Mouse (Mus musculus) urinary bladder, postnatal 14 days (tissue): ENCODE results near the gene Gnai2.

Source experiments
- DNase-seq: peaks from one replicate; pipeline ENCODE4 v3.0.0; 2021; ENCODE audit warnings: low spot score

Gnai2 gene

DNA sequence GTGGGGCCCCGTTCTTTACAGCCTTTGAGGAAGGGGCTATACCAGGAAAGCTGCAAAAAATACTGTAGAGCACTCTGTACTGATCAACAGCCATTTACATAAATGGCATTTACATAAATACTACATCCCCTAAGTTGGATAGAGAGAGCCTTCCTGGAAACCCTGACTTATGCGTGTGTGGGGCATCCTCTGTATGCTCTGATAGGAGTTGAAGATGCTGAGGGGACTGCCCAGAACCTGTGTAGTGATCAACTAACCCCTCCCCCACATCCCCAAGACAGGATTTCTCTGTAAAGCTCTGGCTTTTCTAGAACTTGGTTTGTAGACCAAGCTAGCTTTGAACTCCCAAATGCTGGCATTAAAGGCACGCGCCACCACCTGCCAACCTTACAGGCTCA is 25.7 kb downstream of the Gnai2 start:
- no peak for DNase-seq

DNA sequence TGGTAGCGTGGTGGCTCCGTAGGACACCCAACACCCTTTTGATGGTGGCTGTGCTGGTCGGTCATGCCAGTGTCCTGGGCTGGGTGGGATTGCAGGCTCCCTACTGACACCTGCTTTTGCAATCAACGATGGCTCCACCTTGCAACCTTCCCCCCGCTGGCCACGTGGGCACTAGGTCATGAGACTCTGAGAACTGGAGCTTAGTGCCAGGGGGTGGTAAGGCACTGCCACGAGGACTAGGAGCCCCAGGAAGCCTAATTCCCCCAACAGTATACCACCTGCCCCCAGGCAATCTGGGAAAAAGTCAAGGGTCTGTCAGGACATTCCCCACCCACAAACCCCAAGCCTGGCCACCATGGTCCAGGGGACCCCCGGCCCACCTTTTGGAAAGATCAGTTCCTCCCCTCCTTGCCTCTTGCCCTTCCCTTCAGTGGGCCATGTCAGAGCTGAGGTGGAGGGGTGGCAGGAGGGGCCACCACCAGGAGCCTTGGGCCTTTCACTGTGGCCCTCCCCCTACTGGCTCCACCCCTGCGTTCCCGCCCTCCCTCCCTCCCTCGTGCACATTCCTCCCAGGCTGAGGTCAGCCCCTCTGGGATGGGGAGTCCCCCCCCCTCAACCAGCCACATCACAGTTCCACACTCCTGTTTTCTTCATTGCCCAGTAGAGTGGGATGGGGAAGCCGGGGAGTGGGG is 26.3 kb downstream of the Gnai2 start, which contains the start of gene Sema3b:
Sema3b (minus strand) TSS at position 489 of the 692 bp plus-strand sequence.
- DNase-seq: peak; percentile 39

DNA sequence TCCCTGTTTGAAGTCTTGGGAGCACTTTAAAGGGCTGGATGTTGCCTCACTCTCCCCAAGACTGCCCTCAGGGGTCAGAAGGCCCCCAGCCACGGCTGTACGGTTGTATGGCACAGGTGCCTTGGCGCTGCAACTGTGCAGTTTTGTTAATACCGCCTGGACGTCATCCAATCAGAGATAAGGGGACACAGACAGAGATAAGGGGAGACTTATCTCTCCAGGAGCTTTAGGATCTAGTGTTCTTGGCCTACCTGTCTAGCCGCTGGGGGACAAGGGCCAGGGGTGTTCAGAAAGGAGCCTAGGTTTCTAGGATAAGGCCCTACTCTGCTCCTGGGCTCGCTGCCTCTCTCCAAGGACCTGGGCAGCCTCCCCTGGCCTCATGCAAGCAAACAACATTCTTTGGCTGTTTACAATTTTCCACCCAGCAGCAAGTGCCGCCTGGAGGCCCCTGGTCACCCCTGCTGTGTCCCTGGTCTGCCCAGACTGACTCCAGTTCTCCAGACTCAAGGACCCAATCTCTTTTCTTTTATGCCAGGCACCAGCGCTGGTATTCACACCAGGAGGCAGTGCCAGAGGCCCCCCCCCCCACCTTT is 27.4 kb downstream of the Gnai2 start:
- DNase-seq: no peak

DNA sequence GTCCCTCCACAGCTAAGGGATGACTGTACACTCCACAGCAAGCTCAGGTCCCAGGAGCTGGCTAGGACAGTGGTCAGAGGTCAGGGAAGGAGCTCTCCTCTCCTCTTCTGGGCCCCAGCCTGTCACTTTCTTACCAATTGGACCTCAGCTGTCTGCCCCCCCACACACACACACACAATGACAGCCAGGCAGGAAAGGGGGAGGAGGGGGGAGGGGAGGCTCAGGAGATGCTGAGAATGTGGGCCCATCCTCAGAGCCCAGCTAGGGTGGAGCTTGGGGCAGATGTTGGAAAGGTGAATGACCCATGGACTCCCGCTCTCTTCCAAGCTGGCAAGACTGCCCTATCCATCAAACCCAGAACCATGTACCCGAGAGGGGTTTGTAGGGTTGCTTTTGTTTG is 28.1 kb downstream of the Gnai2 start:
- DNase-seq: no peak

DNA sequence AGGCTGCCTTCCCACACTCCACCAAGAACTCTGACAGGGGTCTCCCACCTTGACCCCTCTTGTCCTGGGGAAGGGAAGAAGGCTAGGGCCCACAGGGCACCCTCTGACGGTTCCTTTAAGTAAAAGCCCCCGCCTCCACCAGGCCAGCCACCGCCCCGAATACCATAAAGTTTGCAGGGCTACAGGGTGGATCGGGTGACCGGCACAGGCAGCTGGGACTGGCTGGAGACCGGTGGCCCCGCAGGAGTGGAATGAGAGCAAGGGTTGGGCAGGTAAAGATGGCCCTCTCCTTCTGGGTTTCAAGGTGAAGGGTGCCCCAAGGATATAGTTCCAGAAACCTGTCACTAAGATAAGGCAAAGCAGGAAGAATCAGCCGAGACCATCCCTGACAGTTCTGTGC is 28.6 kb downstream of the Gnai2 start:
- peak; percentile 61 for DNase-seq

DNA sequence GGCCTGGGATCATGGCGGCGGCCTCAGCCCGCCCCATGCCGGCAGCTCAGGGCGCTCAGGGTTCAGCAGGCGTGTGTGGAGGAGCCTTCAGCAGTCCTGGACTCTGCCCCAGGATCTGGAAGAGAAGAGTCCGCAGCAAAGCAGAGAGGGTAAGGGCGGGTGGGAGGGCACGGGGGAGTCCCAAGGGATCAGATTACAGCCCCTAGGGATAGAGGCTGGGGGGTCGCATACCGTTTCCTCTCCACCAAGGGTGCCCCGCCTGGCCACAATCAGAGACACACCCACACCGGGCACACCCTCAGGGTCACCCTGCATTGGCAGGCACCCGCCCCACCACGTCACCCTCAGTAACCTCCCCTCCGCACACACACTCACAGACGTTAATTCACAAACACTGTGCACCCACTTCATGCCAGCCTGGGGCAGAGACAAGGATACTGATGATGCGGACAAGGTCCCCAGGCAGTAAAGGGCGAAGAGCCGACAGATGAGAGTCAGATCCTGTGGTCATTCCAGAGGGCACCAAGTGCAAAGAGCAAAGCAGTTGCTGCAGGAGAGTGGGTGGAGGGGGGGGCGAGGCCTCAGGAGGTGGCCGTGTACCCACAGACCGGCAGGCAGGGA is 30.0 kb downstream of the Gnai2 start:
- DNase-seq: peak; percentile 59

DNA sequence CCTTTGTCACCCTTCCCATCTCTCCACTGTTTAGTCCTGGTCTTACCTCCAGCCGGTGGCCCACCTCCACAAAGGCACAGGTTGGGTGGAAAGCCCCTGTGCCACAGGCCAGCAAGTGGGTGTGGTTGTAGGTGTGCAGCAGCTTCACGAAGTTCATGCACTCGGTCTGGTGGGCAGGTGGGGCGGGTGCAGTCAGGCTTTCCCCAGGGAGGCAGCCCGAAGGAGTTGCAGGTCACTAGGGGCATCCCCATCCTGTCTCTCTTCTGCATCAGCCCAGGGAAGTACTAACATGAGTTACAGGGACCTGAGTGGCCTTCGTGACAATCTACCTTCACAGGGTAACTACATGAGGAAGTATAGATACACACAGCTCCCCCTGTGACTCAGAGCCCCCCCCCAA is 31.9 kb downstream of the Gnai2 start:
- DNase-seq: no peak

DNA sequence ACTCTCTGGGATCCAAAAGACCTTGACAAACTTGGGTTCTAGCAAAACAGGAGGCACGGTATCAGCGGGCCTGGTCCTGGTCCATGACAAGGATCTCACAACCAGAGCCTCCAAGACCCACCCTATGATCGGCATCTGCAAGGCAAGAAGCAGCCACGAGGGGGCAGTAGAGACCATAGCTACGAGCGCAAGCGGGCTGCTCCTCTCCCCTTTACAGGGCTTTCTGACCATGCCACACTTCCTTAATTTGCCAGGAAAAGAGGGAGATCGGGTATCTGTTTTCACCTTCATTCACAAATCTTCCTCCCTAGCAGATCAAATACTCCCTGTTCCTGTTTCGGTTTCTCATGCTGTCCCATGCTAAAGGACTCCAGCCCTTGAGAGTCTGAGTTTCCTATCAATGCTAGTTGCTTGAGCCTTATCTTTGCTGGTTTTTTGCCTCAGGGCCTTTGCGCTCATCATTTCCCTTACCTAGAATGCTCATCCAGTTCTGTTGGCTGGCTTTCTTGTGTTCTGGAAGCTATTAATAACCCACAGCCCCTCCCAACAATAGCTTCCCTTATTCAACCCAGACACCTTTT is 33.0 kb downstream of the Gnai2 start:
- DNase-seq: peak; percentile 94

DNA sequence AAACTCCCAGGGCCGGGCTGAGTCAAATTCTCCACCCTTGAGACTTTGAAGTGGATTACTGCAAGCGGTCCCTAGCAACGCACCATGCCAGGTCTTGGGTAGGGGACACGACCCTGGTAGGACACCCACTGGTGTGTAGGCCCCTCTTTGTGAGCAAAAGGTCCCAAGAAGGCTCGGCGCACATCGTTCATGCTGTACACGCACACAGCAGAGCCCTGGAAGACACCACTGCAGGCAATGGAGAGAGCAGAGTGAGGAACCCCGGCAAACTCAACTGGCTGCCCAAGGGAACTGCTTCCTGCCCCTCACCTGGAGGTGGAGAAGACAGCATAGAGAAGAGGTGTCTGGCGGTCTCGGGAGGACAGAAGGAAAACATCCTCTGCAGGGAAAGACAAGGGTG is 33.9 kb downstream of the Gnai2 start:
- DNase-seq: no peak

DNA sequence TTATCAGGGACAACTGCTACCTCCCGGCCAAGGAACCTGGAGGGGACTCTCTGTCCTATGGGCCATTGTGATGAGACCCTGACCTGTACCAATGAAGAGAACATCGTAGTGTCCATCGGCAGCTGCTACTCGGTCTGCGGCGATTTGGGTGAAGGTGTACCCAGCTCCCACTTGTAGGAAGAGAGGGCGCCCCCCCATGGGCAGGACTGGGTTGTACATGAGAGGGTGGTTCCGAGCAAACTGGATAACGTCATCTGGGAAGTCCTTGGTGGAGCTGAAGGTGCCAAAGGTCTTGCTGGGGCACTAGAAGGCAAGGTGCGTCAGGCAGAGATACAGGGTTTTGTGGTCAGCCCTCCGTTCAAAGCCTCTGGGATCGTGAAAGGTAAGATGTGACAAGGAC is 34.4 kb downstream of the Gnai2 start:
- no peak for DNase-seq

DNA sequence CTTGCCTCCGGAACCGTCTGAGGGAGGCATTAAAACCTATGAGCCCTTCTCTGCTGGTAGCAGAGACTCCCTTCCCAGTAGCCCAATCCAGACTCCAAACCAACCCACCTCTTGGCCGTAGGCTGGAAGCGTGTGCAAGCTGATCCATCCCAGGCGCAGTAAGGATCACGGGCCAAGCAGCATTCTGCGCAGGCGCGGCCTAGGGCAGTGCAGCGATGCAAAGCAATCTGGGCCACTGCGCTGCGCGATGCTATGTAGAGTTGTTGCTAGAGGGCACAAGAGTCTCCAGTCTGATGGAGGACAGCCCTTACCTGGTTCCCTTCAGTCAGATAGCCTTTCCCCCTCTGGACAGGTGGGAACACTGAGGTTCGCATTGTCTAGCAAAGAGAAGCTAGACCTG is 35.3 kb downstream of the Gnai2 start:
- no peak for DNase-seq

DNA sequence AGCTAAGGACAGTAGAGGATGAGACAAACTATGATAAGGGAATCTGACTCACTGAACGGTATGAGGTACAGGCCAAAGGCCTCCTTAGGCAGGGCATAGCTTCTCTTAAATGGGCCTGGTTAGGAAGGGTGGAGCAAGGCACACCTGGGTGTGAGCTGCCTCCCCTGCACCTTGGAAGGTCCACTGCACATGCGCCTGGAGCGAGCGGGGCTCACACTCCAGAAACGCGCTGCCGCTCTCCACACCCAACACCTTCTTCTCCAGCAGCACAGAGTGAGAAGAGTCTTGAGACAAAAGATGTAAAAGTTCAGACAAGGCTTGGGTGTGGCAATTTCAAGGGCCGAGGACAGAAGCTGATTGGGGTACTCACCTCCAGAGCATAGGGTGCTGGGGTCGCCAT is 35.7 kb downstream of the Gnai2 start:
- no peak for DNase-seq

DNA sequence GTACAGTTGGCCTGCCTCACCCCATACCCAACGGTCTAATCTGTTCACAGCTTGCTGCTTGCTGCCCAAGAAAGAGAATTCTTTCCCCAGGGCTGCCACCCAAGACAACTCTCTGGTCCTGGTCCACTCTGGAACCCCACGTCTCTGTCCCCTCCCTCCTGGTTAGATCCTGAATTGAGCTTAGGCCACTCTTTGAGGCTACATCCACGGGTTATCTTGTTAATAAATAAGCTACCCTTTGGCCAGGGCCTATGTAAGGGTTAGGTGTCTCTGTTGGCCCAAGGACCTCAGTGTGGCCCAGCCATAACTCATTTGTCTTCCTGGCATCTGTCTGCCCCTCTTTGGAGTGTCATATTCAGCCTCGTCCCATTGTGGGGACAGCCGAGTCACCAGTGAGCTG is 36.8 kb downstream of the Gnai2 start:
- no peak for DNase-seq

DNA sequence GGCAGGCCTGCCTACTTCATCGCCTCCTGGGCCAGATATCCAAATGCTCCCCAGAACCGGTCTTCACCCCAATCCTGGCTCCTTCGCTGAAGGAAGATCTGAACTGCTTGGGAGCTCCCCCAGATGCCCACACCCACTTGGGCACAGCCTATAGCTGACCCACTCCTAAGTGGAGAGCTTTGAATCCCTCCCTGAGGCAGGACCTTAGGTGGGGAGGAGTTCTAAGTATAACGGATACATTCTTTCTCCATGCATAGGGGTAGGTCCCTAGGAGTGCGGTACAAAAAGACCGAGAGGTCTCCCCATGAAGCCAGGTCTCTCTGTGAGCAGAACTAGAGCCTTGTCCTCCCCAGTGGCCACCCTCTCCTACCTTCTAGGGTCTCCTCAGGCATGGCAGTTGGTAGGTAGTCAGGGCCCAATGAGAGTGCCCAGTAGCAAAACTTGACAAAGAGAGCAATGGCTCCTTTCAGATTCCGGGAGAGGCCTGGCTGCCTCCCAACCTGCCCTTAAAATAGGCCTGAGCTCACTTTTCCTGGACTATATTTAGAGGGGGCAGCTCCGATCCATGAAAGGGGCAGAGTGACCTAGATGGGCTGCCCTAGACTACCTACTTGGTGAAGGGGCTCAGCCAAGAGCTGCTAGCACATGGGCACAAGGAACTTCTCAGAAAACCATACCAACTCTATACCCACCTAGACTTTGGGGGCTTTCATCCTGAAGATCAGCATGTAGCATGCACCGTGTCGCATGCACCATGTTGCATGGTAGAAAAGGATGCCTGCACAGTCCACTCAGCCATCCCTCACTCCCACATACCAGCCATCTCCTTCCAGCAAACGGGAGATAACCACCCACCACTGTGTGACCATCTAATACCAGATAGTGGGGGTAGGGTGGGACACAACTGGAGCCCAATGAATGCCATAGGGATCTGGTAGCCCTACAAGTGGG is 38.3 kb downstream of the Gnai2 start:
- DNase-seq: no peak

DNA sequence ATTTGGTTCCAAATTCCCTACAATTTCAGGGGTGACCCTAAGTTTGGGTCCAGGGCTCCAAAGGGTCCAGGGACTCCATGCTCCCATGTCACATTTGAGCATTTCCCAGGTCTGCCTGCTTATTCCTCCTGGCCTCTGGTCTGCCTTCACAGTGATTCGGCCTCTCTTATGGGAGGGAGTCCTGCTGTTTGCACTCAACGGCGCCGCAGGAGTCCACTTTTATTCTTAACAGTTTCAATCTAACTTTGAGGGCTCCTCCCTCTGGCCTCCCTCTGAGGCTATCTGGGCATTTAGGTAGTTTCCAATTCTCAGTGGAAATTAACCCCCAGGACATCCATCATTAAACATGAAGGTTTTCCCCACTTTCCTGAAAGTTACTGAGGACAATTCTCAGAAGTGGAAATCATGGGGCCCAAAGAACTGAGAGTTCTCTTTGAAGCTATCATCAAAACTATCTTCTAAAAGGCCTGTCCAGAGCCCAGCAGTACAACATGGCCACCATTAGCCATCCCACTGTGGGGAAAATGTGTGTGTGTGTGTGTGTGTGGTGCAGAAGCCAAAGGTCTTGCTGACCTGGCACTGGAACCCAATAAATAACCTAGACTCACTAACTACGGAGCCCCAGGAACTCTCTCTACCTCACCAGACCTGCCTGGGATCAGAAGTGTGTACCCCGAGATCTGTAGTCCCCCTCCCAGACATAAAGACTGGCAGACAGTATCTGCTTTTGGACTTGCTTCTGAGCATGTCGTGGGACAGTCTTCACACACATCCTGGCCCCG is 40.7 kb downstream of the Gnai2 start:
- no peak for DNase-seq

DNA sequence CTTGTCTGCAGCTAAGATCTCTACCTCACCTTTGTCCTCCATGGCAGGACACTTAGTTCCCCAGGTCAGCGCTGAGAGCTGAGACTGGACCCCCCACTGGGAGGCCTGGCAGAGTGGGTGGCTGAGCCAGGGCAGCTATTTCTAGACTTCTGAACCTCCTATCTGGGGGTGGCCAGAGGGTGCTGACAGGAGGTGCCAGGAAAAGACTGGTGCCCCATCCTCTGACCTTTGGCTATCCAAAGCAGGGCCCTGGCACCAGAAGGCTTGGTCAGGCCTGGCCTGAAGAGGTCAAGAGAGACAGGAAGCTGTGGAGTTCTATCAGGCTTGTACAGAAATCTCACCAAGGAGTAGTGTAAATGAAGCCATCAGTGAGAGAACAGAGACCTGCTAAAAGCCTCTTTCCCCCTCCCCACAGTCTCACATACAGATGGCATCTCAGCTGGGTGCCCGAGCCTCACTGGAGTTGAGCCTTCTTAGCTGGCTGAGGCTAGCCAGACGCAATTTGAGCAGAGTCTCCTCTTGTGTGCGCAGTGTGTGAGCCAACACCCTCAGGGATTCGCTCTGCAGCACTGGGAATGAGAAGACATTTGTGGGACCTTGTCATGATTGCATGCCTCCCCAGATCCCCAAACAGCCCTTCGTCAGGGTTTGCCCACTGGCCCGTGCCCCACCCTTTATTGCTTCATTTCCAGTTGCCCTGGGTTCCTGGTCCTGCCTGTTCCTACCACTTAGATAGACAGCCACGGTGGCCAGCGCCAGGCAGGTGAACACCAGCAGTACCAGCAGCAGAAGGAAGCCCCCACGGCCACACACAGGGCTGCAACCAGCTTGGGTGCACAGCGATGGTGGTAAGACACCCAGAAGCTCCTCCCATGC is 41.8 kb downstream of the Gnai2 start:
- no peak for DNase-seq

DNA sequence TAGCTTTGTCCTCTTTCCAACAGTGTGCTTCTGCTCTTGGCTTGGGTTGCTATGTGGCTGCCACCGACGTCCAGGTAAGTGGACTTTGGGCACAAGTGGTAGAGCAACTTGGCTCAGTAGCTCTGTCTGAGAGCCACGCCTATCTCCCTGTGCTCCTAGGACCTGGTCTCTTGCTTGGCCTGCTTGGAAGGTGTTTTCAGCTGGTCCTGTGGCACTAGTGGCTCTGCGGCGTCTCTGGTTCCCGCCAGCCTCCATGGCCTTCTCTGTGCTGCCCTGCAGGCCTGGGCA is 44.5 kb downstream of the Gnai2 start:
- no peak for DNase-seq

DNA sequence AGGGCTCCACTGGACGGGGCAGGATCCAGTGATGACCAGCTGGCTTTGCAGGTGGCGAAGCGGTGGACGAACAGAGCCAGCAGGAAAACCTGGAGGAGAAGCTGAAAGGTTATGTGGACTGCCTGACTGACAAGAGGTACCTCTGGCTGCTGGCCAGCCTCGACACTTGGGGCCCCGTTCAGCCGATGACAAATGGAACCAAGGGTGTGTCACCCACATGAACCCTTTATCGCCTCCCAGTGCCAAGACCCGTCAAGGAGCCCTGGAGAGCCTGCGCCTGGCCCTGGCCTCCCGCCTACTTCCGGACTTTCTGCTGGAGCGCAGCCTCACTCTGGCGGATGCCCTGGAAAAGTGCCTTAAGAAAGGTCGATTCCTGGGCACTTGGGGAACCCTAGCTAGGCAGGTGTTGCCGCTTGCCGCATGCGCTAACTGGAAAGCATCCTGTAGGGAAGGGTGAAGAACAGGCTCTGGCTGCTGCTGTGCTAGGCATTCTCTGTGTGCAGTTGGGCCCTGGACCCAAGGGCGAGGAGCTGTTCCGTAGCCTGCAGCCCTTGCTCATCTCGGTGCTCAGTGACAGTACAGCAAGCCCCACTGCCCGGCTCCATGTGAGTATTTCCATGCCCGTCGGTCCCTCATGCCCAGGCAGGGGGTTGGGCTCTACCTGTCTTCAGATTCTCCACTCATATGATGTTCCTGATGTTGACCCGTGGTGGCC is 45.0 kb downstream of the Gnai2 start:
- DNase-seq: no peak

DNA sequence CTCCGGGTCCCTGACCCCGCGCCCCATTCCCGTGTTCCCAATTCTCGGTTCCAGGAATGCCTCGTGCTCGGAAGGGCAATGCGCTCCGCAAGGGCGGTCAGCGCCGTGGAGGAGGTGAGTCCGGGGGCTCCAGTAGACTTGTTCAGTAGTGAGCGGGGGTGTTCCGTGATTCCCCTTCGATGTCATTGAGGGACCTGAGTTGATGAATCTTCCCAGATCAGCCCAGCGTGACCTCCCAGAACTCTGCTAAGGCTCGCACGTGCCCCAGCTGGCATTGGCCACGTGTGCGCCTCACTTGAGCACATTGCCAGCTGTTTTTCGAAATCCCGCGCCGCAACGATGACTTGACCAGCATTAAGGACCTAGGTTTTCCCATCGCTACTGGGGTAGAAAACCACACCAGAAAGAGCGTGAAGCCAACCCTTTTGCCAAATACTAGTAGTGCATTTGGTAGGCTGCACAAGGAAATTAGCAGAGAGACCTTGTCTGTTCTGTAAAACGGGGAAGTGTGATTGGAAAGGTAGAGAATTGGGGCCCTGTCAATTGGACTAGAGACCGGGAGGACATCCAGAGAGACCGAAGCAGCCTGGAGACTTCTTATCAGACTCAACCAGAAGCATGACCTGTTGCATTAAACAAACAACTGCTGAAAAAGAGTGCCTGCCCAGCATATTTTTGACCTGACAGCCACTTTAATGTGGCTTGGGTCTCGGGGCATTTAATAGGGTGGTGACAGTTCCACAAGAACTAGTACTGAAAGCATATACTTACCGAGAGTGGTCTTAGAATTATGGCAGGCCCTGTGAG is 47.1 kb downstream of the Gnai2 start:
- no peak for DNase-seq
